Mouse (Mus musculus) inflammation-experienced regulatory T-cells, adult 6 months (primary cell): Measurements from ENCODE around the gene Trim43a. TPM values are rescaled to one million over a fixed set of nuclear protein-coding genes. Genes with fewer than 3 reads are reported as not detected.

ENCODE experiments used
- polyA plus RNA-seq, 3 experiments: library from polyadenylated mRNA; unstranded; fragments of 100-300 nt; shearing (Covaris generic); gene quantifications; one replicate each; pipeline ENCODE4 v1.2.1; 2017

Trim43a gene
- polyA plus RNA-seq, 3 experiments from 2014 or later = not detected

Other genes with a start within 250 kb of the Trim43a start
- 10 to 100 TPM; 39.9 to 44.0 (median 43.0) TPM for gene Snx14, start 141.9 kb upstream of the Trim43a start, polyA plus RNA-seq
- gene Gm20537, start 124.3 kb upstream of the Trim43a start, polyA plus RNA-seq = under 1 TPM in 2 of 3 experiments, not detected in 1; 0.89 to 0.94 TPM
- 100 to 1,000 TPM; 101 to 143 (median 101) TPM for gene Syncrip, start 98.3 kb upstream of the Trim43a start, polyA plus RNA-seq
- gene Zfp949, start 32.9 kb upstream of the Trim43a start, polyA plus RNA-seq = 10 to 100 TPM in 2 of 3 experiments, 1 to 10 TPM in 1; 9.8 to 16.3 (median 16.3) TPM
- gene Mthfsl, start 139.4 kb downstream of the Trim43a start, polyA plus RNA-seq = 100 to 1,000 TPM; 118 to 144 (median 135) TPM
- 100 to 1,000 TPM; 103 to 282 (median 149) TPM for gene Bcl2a1d, start 151.0 kb downstream of the Trim43a start, polyA plus RNA-seq